Mouse (Mus musculus) ovary, adult 2 months (tissue): ENCODE measurements around the gene Car9. TPM values are rescaled to one million over a fixed set of nuclear protein-coding genes. Genes with fewer than 3 reads are reported as not detected.

Experiments used
- polyA plus RNA-seq: library from polyadenylated mRNA; depleted of rRNA; stranded (reverse); fragments of >200 nt; gene quantifications from 2 replicates; pipeline ENCODE4 v1.2.3, GENCODE M21; 2012; rRNA removed

Gene Car9
- polyA plus RNA-seq: 6.6 and 7.2 TPM in 2 replicates

GRCm38 (mm10) chr4:43506536-43507185 is at the start of gene Car9:
Gene Car9 (plus strand): TSS chr4:43506966.

GRCm38 (mm10) chr4:43483535-43484091 is 23.2 kb upstream of the Car9 start, which contains the start of gene Sit1:
Gene Sit1 (minus strand): TSS chr4:43483734.

GRCm38 (mm10) chr4:43492821-43493185 is 14.0 kb upstream of the Car9 start, which contains the start of gene Ccdc107:
Gene Ccdc107 (plus strand): TSS chr4:43492900.

GRCm38 (mm10) chr4:43499407-43500333 is 7.1 kb upstream of the Car9 start, which contains the start of gene Arhgef39:
Gene Arhgef39 (minus strand): TSS chr4:43499695.

GRCm38 (mm10) chr4:43561997-43562768 is 55.4 kb downstream of the Car9 start, which contains the start of the genes Creb3 and Tln1:
Gene Creb3 (plus strand): TSS chr4:43562332.
Gene Tln1 (minus strand): TSS chr4:43562691.

Other genes with a start within 250 kb of the Car9 start
- 0.34 and 0.39 TPM in 2 replicates for gene Atp8b5, start 239.8 kb upstream of the Car9 start, polyA plus RNA-seq
- gene Rusc2, start 125.0 kb upstream of the Car9 start, polyA plus RNA-seq: 22.6 and 22.9 TPM in 2 replicates
- gene Fam166b, start 77.8 kb upstream of the Car9 start, polyA plus RNA-seq: 17.4 and 21.9 TPM in 2 replicates
- 102 and 112 TPM in 2 replicates for gene Tesk1, start 65.0 kb upstream of the Car9 start, polyA plus RNA-seq
- gene Cd72, start 52.3 kb upstream of the Car9 start, polyA plus RNA-seq: 3.9 and 6.4 TPM in 2 replicates
- not detected in 2 replicates for gene Sit1, start 23.2 kb upstream of the Car9 start, polyA plus RNA-seq
- 256 and 473 TPM in 2 replicates for gene Ccdc107, start 14.1 kb upstream of the Car9 start, polyA plus RNA-seq
- gene Arhgef39, start 7.3 kb upstream of the Car9 start, polyA plus RNA-seq: 31.5 and 48.4 TPM in 2 replicates
- 105 and 120 TPM in 2 replicates for gene Tpm2, start 16.8 kb downstream of the Car9 start, polyA plus RNA-seq
- 125 and 150 TPM in 2 replicates for gene Creb3, start 55.4 kb downstream of the Car9 start, polyA plus RNA-seq
- gene Tln1, start 55.7 kb downstream of the Car9 start, polyA plus RNA-seq: 193 and 213 TPM in 2 replicates
- 70.8 and 74.5 TPM in 2 replicates for gene Rgp1, start 71.7 kb downstream of the Car9 start, polyA plus RNA-seq
- 26.8 and 33.6 TPM in 2 replicates for gene Gba2, start 71.9 kb downstream of the Car9 start, polyA plus RNA-seq
- gene Msmp, start 77.5 kb downstream of the Car9 start, polyA plus RNA-seq: 0.63 and 1.5 TPM in 2 replicates
- gene Npr2, start 125.0 kb downstream of the Car9 start, polyA plus RNA-seq: 113 and 117 TPM in 2 replicates
- 20.8 and 24.0 TPM in 2 replicates for gene Spag8, start 146.6 kb downstream of the Car9 start, polyA plus RNA-seq
- gene Hint2, start 149.5 kb downstream of the Car9 start, polyA plus RNA-seq: 65.2 and 84.4 TPM in 2 replicates
- 24.0 and 31.0 TPM in 2 replicates for gene Tmem8b, start 162.0 kb downstream of the Car9 start, polyA plus RNA-seq
- 0.05 TPM in 1 of 2 replicates, not detected in the other for gene Fam221b, start 162.2 kb downstream of the Car9 start, polyA plus RNA-seq
- gene Olfr70, start 193.8 kb downstream of the Car9 start, polyA plus RNA-seq: not detected in 2 replicates
- not detected in 2 replicates for gene Olfr71, start 203.3 kb downstream of the Car9 start, polyA plus RNA-seq
- 4.2 and 5.3 TPM in 2 replicates for gene Hrct1, start 220.2 kb downstream of the Car9 start, polyA plus RNA-seq
- 1.0 and 1.1 TPM in 2 replicates for gene Spaar, start 223.1 kb downstream of the Car9 start, polyA plus RNA-seq